Mouse (Mus musculus): ENCODE results near the gene Pfkfb4. TPM values are rescaled to one million over a fixed set of nuclear protein-coding genes. Genes with fewer than 3 reads are reported as not detected.

Pfkfb4 gene
- total RNA-seq, 2 experiments from 2014 or later: 2.3 to 2.7 TPM

DNA sequence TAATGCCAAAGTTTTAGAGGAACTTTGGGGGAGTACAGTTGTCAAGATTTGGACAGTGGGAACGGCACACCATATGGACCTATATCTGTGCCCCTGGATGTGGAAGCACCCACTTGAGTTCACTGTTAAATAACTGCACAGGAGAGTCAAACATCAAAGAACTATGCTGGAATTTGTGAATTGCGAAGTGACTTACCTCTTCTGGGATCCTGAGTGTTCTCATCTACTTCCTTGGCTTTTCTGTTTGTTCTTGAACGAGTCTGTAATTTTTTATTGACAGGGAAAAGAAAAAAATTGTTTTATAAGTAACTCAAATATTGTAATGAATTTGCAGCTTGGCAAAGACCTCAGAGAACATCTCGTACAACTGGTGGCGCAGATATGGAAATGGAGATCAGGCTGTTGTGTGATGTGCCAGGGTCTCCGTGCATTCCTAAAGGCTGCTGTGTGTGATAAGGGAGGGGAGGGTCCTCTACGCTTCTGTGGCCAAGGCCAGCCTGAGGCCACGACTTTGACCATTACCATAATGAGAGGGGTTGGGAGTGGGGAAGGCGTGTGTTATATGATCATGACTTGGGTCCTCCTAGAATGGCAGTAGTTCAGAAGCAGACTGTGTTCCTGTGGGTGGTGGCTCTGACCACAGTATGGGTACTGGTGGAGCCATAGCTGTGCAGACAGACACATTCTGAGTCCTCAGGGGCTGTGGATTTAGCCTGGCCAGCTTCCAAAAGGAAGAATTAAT is 1.2 kb downstream of the Pfkfb4 start:
- intact Hi-C loops (cut with DNase I): no loop called here
- no peak for DNase-seq (ENCODE audit: low spot score)

DNA sequence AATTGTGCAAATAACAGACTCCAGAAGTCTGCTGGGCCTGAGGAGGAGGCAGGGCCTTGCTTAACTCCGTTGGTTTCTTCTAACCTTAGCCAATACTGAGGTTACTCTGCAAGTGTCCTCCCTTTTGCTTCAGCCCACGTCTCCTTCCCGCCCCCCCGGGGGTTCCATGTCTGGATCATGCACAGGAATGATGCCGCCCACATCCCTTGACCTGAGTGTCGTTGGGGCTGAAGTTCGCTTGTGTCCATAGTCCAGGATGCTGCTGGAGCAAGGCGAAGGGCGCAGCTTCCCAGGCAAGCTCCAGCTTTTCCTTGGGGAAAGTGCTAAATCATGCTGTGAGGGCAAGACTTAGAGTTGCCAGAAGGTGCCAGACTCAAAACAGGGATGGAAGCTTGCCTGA is 4.8 kb downstream of the Pfkfb4 start:
- intact Hi-C loops (cut with DNase I): no loop called here
- no peak for DNase-seq (ENCODE audit: low spot score)

DNA sequence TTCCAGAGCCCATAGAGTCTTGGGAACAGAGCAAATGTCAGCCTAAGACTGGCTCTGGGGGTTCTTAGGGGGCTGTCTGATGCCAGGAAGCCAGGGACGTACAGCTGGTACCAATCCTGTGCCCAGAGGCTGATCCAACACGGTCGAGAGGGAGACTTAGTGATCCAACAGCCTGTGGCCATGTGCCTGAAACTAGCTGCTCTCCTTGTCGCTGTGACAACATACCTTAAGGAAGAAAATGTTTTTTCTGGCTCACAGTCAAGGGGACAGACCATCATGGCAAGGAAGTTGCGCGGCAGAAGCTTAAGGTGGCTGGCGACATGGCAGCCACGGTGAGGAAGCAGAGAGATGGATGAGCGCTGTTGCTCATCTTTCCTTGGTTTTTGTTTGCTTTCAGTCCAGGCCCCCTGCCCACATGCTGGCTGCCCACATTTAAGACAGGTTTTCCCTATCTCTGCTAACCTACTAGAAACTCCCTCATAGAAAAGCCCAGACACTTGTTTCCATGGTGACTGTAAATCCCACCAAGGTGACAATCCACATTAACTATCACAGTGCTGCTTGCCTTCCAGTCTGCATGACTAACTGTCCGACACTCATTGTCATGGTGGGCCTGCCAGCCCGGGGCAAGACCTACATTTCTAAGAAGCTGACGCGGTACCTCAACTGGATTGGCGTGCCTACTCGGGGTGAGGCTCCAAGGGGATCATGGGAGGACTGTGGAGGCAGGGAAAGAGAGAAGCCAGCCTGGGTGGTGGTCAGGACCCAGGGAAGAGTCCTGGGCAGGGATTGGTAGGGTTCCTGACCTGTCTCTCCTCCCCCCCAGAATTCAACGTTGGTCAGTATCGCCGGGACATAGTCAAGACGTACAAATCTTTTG is 6.9 kb downstream of the Pfkfb4 start:
- DNase-seq (ENCODE audit: low spot score): no peak
- intact Hi-C loops (cut with DNase I): no loop called here

DNA sequence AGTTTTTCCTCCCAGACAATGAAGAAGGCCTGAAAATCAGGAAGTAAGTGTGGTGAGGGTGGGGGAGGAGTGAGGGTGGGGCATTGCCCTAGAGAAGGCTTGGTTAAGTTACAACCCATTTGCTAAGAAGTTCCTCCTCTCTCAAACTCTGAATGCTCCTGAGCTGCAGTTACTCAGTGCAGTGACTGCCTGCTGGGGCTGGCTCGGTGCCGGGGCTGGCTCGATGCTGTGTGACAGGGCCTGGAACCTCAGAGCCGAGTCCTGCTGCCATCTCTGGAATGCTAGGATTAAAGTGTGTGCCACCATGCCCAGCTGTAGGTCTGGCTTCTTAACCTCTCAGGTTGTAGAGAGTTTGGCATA is 7.6 kb downstream of the Pfkfb4 start:
- intact Hi-C loops (cut with DNase I): no loop called here
- DNase-seq (ENCODE audit: low spot score): no peak

DNA sequence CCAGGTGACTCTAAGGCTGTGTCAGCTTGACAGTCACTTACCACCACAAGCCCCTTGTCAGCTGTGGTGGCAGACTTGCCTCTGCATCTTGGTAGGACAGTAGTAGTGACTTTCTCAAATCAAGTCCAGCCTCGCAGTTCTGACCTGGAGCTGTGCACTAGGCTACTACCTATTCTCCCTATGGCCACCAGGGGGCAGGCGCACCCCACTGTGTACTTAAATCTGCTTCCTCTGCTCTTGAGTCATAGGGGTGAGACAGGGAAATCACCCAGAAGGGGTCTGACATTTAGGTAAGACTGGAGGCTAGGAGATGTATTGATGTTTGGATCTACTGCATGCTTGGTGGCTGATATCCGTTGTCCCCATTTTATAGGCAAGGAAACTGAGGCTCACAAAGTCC is 9.1 kb downstream of the Pfkfb4 start:
- intact Hi-C loops (cut with DNase I): loop anchor here (1.0 to 10.0 kb wide), 2 partner anchors 122 to 864 kb away; no protein-coding TSS in a partner anchor
- no peak for DNase-seq (ENCODE audit: low spot score)

DNA sequence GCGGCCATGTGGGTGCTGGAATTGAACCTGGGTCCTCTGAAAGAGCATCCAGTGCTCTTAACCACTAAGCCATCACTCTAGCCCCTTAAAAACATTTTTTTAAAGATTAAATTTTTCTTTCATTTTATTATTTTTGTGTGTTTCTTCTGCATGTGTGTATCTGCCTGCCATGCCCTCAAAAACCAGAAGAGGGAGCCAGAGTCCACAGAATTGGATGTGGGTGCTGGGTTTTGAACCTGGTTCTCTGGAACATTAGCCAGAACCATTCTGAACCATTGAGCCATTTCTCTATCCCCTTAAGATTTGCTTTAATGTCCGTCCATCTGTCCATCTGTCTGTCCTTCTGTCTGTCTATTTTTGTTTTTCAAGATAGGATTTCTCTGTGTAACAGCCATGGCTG is 11.6 kb downstream of the Pfkfb4 start:
- intact Hi-C loops (cut with DNase I): loop anchor here (1.0 to 10.0 kb wide), 2 partner anchors 56 to 862 kb away; partner anchors contain the start of gene Trex1
- no peak for DNase-seq (ENCODE audit: low spot score)

DNA sequence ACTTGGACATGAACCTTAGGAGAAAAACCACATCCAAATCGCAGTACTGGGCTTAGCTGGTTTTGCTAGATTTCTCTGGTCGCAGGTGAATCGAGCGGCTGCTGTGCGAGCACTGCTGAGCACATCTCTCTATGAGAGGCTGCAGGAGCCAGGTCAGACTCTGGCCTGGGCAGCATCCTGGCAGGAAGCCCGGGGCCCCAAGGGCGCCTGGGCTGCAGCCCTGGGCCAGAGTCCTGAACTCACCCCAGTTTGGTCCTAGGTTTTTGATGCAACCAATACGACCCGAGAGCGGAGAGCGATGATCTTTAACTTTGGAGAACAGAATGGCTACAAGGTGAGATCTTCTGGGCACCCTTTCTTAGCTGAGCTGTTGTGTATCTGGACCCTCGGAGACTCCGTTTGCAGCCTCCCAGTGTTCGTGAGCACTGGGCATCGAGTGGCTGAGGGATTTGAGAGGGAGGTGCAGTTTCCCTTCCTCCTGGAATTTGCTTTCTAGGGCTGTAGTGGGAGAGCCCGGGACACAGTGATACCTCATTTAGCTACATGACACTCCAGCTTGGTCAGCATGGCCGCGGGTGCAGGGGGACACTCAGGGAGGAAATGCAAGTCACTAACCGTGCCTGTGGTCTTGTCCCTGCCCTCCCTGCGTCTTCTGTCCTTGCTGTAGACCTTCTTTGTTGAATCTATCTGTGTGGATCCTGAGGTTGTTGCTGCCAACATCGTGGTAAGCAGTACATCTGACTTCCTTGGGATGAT is 15.6 kb downstream of the Pfkfb4 start:
- DNase-seq (ENCODE audit: low spot score): no peak
- intact Hi-C loops (cut with DNase I): loop anchor here (10.0 kb wide), 1 partner anchor 858 kb away; no protein-coding TSS in a partner anchor

DNA sequence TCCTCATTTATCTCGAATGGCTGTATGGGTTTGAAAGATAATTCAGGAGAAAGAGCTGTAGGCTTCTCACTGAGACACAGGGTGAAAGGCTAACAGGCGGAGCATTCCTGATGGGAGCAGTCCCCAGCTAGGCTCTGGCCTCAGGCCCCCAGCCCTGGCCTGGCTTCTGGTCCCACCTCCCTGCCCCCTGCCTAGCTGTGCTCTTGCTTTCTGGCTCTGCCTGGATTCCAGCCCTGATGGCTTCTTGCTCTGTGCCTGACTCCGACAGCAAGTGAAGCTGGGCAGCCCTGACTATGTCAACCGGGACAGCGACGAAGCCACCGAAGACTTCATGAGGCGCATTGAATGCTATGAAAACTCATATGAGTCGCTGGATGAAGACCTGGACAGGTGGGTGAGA is 16.5 kb downstream of the Pfkfb4 start:
- intact Hi-C loops (cut with DNase I): loop anchor here (10.0 kb wide), 1 partner anchor 857 kb away; no protein-coding TSS in a partner anchor
- no peak for DNase-seq (ENCODE audit: low spot score)

DNA sequence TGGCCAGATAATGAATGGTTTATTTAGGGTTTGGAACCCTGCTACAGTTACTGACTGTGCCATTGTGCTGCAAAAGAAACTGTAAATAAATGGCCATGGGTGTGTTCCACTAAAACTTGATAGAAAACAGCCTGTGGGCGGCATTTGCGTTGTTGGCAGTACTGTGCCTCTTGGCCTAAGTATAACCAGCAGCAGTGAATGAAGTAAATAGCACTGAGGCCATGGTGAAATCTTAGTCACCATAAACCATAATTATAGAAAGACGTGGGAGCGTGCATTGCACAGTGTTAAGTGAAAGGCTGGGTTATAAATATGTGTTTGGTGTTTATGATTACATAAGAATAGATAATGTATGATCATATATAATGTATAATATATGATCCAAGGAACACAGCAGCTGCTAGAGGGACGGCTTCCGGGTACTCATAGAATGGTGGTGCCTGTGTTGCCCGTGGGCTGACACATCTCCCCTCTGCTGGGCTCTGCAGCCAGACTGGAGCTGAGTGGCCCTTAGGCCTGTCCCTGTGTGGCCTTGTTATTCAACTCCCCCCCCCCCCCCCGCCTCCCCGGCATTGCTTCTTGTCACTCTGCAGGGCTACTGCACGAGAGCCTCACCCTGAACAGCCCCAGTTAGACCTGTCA is 17.5 kb downstream of the Pfkfb4 start:
- intact Hi-C loops (cut with DNase I): loop anchor here (10.0 kb wide), 1 partner anchor 856 kb away; no protein-coding TSS in a partner anchor
- no peak for DNase-seq (ENCODE audit: low spot score)

DNA sequence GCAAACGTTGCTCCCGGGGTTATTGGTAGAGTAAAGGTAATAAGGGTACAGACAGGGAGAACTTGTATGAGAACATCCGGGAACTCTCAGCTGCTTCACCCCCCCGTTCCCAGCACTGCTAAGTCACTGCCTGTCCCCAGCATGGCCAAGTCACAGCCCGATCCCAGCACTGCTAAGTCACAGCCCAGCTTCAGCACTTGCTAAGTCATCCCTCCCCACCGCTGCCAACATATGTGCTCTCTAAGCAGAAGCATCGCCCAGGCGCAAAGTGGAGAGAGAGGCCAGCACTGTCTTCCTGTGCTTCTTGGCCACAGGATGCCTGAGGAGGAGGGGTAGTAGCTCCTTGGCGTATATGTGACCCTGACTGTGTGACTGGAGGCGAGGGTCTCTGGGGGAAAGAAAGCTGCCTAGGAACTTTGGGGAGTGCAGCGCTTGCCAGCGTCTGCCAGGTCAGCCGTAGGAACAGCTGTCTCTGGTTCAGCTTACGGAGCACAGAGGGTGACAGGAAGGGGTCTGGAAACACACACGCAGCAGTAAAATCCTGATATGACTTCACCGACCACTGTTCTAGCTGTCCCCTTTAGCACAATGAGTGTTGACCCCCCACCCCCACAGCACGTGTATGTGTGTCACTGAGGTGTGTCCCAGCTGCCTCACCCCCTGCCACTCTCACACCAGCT is 18.2 kb downstream of the Pfkfb4 start:
- intact Hi-C loops (cut with DNase I): loop anchor here (10.0 kb wide), 1 partner anchor 855 kb away; no protein-coding TSS in a partner anchor
- DNase-seq (ENCODE audit: low spot score): no peak

DNA sequence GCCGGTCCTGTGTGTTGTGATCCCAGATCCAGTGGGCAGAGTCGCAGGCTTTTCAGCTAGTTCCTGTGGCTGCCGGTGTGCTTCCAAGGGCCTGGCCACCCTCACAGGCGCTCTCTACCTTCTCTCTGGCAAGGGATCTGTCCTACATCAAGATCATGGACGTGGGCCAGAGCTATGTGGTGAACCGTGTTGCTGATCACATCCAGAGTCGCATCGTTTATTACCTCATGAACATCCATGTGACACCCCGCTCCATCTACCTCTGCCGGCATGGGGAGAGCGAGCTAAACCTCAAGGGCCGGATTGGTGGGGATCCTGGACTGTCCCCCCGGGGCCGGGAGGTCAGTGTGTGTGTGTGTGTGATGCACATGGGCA is 18.7 kb downstream of the Pfkfb4 start:
- intact Hi-C loops (cut with DNase I): no loop called here
- no peak for DNase-seq (ENCODE audit: low spot score)

DNA sequence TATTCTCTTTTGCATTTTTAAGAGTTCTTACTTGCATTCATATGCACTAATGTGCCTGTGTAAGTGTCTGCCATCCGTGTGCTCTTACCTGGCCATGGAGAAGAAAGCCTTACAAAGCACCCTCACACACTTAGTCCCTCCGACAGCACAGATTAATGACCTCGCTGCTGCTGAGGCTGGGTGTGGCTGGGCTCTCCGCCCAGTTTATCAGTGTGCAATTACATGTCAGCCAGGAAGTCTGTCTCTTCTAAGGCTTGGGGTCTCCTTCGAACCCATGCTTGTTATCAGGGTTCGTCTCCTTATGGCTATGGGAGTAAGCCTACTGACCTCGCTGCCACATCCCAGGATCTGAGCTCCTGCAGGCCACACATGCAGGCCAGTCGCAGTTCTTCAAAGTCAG is 23.8 kb downstream of the Pfkfb4 start:
- DNase-seq (ENCODE audit: low spot score): no peak
- intact Hi-C loops (cut with DNase I): no loop called here

DNA sequence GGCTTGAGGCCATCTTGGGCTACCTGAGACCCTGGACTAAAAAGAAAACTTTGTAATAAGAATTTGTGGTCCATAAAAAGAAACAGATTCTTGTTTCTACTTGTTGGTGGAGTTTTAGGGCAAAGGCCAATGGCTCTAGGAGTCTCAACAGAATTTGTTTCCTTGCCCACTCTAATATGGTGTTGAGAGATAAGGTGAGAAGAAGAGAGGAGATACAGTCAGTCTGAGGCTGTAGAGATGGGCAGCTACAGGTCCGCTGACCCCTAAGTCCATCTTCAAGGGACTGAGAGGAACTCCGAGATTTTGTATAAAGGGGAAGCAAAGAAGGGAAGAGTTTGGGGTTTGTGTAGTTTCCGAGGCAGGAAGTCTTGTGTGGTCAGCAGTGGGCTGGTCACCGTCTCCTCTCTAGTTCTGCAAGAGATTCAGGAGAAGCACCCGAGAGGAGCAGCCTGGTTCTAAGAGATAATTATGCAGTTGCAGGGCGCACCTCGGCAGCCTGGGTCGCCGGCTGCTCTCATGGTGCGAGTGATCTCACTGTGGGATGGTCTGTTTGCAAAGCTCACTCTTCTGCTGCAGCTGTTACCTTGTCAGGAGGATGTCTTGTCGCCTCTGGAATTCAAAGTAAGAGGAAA is 25.5 kb downstream of the Pfkfb4 start:
- intact Hi-C loops (cut with DNase I): no loop called here
- no peak for DNase-seq (ENCODE audit: low spot score)

DNA sequence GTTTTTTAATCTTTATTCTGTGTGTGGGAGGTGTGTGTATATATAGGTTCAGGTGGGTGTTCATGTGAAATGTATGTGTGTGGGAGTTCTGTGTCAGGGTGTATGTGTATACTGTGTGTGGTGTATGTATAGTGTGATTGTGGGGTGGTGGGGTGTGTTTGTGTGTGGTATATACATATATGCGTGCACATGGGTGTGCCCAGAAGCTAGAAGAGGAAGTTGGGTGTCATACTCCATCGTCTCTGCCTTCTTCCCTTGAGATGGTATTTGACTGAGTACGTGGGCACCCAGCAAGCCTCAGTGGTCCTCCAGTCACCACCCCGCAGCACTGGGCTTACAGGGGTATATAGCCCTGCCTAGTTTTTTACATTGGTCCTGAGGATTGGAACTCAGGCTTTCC is 29.9 kb downstream of the Pfkfb4 start:
- DNase-seq (ENCODE audit: low spot score): no peak
- intact Hi-C loops (cut with DNase I): no loop called here

DNA sequence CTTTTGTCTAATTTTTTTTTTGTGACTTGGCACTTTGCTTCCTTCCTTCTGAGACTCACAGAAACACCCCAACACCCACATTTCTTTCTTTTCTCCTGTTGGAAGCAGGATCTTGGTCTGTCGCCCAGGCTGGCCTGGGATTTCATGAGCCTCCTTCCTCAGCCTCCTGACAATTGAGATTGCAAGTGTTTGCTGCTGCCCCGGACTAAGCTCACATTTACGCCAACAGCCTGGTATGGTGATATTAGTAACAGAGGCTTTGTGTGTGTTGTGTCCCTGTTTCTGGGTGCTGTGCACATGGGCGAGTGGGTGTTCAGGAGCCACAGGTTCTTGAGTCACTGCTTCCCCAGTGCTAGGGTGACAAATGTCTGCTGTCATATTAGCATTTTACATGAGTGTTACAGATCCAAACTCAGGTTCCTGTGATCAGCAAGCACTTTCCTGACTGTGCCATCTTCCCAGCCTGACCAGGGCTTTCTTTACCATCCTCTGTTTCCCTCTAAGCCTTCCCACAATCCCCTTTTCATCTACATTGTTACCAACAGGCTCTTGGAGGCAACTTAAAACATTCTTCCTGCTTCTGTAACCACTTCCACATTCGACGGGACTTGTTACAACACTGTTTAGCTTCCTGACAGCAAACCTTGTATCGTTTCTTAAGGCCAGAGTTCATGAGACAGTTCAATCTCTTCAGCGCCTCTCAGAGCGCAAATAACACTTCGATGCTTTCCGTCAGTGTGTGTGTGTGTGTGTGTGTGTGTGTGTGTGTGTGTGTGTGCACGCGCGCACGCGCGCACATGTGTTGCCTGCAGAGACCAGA is 31.5 kb downstream of the Pfkfb4 start:
- no peak for DNase-seq (ENCODE audit: low spot score)
- intact Hi-C loops (cut with DNase I): no loop called here

DNA sequence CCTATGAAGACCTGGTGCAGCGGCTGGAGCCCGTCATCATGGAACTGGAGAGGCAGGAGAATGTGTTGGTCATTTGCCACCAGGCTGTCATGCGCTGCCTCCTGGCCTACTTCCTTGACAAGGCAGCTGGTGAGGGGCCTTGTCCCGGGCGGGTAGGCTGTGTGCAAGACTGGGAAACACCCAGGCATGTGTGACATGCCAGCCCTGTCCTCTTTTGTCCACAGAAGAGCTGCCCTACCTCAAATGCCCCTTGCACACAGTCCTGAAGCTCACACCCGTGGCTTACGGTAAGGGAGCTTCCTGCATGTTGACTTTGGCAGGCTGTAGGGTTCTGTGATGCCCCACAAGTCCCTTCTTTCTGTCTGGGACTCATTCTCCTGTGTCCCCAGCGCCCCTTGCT is 35.9 kb downstream of the Pfkfb4 start:
- no peak for DNase-seq (ENCODE audit: low spot score)

DNA sequence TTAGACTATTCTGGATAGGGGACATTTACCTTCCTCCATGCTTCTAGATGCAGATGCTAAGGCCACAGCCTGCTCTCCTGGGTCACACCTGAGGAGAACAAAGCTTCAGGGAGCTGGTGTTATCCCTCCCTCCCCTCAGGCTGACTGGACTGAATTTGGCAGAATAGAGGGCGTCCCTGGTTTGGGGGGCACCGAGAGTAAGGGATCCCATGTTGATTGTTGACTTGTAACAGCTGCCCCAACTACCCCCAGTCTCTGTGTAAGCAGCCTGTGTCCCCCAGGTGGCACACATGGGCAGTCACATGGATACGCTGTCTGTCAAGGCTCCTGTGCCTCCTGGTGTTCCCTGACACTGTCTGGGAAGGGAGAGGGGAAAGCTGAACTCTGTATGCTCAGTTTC is 36.8 kb downstream of the Pfkfb4 start:
- intact Hi-C loops (cut with DNase I): no loop called here
- no peak for DNase-seq (ENCODE audit: low spot score)

More for the DNA sequence above, 35.9 kb downstream of the Pfkfb4 start:
- intact Hi-C loops (cut with DNase I): no loop called here

DNA sequence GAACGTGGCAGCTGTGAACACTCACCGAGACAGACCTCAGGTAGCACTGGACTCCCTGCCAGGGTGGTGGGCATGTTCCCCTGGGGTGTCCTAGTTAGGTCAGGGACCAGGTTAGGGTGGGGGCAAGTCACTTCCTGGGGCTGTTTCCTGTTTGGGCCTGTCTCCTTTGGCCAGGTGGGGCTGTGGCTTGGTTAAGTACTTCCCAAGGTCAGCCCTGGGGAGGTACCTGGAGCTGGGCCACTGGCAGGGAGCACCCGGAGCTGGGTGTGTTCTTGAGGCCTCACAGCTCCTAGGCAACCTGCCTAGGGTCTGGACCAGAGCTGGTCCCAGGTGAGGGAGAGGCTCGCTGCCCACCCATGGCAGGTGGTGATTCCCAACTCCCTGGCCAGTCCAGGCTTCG is 37.3 kb downstream of the Pfkfb4 start:
- intact Hi-C loops (cut with DNase I): no loop called here
- DNase-seq (ENCODE audit: low spot score): no peak

Data from heart, postnatal 25 days (tissue).